Mouse (Mus musculus): ENCODE data around the gene Jade2.

Jade2 gene

DNA sequence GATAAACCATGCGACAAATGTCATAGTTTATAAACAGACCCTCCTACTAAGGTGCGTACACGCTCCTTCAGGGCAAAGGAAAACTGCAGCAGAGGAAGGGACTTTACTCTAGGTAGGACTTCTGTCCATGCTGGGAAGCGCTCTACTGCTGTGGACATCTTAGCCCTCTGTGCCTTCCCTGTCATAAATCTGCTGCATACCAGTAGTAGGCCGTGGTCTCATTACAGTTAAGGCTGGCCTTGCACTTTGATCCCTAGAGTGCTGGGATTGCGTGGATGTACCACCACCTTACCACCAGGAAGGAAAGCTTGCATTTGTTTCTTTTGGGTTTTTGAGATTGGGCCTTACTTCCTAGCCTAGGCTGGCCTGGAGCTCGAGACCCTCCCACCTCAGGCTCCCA, 66.8 kb downstream of the Jade2 start:
- 96% methylated on average over 7 of the region's 7 CpGs for WGBS

- 86% methylated on average over 4 of the region's 4 CpGs for WGBS
These were observed 67.7 kb downstream of the Jade2 start for GRCm38 (mm10) chr11:51789735-51790134.

DNA sequence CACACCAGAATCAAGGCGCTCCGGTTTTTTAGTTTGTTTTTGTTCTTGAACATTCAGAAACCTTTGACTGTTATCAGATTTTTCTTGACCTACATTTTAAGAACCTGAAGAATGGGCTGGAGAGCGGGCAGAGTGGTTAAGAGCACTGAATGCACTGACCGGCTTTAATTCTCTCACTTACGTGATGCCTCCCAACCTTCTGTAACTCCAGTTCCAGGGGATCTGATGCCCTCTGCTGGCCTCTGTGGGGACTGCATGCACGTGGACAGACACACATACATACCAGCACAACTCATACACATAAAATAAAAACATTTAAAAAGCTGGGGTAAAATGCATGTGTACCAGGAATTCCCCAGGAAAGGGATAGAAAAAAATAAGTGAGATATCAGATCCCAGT, 71.5 kb downstream of the Jade2 start:
- WGBS = 90% methylated on average over 6 of the region's 6 CpGs

GRCm38 (mm10) chr11:51782721-51783120, 74.7 kb downstream of the Jade2 start:
- 89% methylated on average over 6 of the region's 6 CpGs for WGBS

DNA sequence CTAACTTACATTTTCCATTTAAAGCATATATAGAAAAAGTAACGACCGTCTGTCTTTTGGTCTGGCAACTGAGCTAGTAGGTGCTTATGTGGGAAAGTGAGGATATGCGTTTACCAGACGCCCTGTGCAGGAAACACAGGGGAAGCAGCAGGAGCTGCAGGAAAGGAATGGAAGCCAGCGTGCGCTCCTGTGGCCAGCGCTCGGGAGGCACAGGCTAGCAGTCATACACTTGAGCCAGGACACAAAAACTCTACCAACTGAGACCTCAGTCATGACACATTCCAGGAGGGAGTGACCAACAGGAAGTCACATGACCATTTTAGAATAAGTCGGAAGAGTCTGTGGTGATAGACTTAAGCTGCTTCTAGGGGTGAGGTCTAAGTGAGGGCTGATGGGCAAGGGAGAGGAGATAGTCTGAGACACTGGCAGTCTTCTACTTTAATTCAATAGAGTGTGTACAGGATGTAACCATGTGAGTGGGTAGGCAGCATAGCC, 76.6 kb downstream of the Jade2 start:
- 80% methylated on average over 9 of the region's 9 CpGs for WGBS

DNA sequence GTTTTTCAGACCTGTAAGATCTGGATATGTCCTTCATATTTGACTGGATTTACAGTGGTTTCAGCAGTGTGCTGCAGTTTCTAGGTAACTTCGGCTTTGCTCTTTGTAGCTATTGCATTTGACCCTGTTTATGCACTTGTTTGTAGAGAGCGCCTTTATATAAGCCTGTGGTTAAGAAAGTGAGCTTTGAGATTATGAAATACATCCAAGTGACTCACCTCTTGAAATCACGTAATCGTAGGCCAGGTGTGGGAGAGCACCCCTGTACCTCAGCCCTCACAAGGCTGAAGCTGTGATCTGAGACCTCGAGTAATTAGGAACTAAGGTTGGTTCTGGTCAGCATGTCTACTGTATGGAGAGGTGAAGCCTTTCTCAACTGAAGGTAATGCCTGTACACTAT, 80.0 kb downstream of the Jade2 start:
- WGBS = 89% methylated on average over 5 of the region's 5 CpGs

- 93% methylated on average over 3 of the region's 3 CpGs for WGBS
These were observed 81.9 kb downstream of the Jade2 start for GRCm38 (mm10) chr11:51775507-51775906.

- 62% methylated on average over 5 of the region's 5 CpGs for WGBS
These were observed 89.2 kb downstream of the Jade2 start for GRCm38 (mm10) chr11:51768296-51768695.

- WGBS = 46% methylated on average over 8 of the region's 8 CpGs
These were observed 89.8 kb downstream of the Jade2 start for GRCm38 (mm10) chr11:51767579-51768220.

- 68% methylated on average over 4 of the region's 4 CpGs for WGBS
These were observed 92.6 kb downstream of the Jade2 start for GRCm38 (mm10) chr11:51764816-51765215.

GRCm38 (mm10) chr11:51763955-51764354, 93.5 kb downstream of the Jade2 start:
- 3% methylated on average over 13 of the region's 13 CpGs for WGBS

All from cerebral cortex, adult 2 months (tissue).